Mouse (Mus musculus): Measurements from ENCODE around the gene Iars.
A peak's percentile ranks its signal among the peaks of the same experiment; 100 is the strongest.

Gene Iars

GRCm38 (mm10) chr13:49681351-49682232 is at the start of gene Iars:
Iars (plus strand) TSS chr13:49682100.
- DNase-seq (ENCODE audit: low read depth, low spot score): peak; percentile 98

GRCm38 (mm10) chr13:49639965-49640364 is 41.9 kb upstream of the Iars start:
- no peak for DNase-seq (ENCODE audit: low read depth, low spot score)

GRCm38 (mm10) chr13:49642650-49643049 is 39.2 kb upstream of the Iars start:
- DNase-seq (ENCODE audit: low read depth, low spot score): no peak

DNA sequence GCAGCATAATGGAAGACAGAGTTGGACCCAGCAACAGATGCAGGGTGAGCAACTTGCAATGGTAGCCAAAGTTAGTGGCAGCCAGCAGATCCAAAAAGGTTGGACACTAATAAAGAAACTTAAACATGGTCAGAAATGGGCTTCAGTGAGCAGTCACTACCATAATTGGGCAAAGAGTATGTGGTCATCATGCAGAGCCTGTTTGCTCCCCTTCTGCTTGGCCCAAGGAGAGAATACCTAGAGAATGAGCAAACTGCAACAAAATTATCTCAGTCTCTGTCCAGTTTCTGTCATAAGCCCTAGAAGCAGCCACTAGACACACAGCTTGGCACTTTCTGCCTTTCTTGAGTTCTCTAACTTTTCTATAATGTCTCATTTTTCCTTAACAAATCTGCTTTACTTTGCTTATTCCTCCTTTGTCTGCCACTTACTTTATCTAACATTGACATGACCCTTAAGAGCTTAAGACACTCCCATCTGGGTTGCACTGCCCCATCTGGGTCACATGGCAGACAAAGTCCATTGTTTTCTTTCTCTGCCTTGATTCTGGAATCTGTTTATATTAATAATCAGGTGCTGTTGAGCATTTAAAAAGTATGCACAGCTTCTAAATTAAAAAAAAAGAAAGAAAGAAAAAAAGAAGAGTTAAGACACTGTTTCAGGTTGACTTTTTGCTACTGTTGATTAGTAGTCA is 38.1 kb upstream of the Iars start:
- DNase-seq (ENCODE audit: low read depth, low spot score): no peak

- DNase-seq (ENCODE audit: low read depth, low spot score): peak; percentile 12
Measured at GRCm38 (mm10) chr13:49644731-49645529, 37.0 kb upstream of the Iars start.

GRCm38 (mm10) chr13:49646019-49646418 is 35.9 kb upstream of the Iars start:
- no peak for DNase-seq (ENCODE audit: low read depth, low spot score)

DNA sequence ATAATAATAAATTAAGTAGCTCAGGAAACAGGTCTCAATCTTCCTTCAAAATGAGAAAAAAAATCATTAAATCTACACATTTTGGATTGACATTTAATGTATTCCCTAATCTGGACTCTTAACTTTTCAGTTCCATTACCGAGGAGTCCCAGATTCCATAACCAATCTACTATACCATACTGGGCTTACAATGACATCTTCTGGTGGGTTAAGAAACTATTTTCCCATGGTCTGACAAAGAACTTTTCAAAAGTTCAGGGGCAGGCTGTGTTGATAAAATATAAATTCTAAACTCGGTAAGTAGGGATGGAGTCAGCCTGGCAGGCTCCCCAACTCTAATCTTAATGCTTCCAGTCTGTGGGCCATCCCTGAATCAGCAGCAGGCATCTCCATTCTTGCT is 30.8 kb upstream of the Iars start:
- DNase-seq (ENCODE audit: low read depth, low spot score): no peak

DNA sequence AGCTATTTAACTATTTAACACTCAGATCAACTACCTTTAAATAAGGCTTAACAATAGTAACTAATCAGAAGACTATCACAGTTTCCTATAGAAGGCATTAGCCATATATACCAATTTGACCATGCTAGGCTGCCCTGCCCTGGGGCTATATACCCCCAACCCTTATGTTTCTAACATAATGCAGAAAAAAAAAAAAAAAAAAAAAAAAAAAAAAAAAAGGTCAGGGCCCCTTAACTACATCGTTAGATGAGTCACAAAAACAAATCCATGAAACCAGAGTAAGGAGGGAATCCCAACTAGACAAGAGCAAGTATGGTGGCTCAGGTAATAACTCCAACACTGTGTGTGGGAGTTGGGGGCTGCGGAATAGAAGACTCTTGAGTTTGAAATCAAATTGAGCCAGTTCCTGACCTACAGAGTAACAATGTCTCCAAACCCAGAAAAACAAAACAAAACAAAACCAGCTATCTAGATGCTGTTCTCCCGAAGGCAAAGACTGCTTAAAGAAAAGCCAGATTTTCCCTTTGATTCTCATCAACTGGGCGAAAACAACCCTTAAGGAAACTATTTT is 30.0 kb upstream of the Iars start:
- no peak for DNase-seq (ENCODE audit: low read depth, low spot score)

DNA sequence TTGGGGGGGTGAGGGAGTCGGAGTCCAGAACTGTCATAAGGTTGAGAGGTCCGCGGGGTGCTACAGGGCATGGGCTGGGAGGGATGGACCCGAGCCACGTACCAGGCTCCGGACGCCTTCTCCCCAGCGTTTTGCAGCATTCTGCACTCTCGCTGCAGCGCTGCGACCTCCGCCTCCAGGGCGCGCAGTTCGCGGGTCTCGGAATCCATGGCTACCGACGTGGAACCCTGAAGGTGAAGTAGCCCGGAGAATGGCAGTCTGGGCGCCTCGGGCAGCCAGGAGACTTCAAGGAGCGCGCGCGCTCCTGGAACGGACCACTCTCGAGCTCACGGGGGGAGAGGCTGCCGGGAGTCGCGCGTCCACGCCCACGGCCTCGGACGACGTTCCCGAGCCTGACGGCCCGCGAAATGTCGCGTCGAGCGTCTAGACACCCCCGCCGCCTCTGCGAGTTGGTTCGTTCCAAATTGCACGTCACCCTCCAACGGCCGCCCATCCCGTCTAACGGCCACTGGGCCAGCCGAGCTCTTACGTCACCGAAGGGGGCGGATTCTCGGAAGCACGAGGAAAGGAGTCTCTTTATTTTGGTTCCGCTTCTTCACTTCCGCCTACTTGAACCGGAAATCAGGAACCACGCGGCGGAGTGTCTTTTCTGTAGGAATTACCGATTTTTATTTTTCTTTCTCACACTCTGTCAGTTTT is 29.3 kb upstream of the Iars start, which contains the start of the genes Cenpp and Nol8:
TSS of gene Cenpp (minus strand) at position 305 of the 699 bp plus-strand sequence.
TSS of gene Nol8 (plus strand) at position 598 of the 699 bp plus-strand sequence.
- DNase-seq (ENCODE audit: low read depth, low spot score): peak; percentile 100

DNA sequence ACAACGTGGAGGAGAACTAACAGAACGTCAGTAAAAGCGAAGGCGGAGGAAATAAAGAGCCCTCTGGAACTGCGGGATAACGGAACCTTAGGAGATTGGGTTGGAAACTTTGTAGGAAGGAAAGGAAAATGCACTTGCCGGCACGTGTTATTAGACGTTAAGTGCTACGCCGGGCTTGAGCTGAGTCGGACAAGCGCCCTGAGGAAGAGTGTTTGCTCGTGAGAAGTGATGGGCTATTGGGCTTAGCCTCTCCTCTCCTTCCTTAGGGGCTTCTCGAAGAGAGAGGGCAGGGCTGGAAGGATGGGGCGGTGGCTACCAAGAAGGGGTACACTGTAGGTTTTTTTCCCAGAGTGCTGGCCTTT is 28.7 kb upstream of the Iars start:
- DNase-seq (ENCODE audit: low read depth, low spot score): no peak

- DNase-seq (ENCODE audit: low read depth, low spot score): no peak
Measured at GRCm38 (mm10) chr13:49677793-49678192, 4.1 kb upstream of the Iars start.

GRCm38 (mm10) chr13:49682233-49682846 is 440 bp downstream of the Iars start:
- no peak for DNase-seq (ENCODE audit: low read depth, low spot score)

DNA sequence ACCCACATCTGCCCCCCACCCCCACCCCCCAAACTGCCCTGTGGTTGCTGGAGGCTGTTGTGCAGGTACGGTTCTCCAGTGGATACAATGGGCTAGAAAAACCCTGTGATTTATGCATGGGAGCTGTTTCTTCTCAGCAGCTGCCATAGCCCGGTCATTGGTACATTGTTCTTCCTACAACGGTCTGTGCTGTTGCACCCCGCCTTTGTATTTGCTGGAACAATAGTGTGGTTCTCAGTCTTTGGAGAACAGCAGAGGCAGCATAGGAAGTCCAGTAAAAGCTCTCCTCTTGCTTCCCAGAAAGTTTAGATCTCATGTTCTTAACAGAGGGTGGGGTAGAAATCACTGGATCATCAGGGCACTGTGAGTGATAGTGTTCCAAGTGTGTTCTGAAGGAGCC is 2.4 kb downstream of the Iars start:
- DNase-seq (ENCODE audit: low read depth, low spot score): no peak

DNA sequence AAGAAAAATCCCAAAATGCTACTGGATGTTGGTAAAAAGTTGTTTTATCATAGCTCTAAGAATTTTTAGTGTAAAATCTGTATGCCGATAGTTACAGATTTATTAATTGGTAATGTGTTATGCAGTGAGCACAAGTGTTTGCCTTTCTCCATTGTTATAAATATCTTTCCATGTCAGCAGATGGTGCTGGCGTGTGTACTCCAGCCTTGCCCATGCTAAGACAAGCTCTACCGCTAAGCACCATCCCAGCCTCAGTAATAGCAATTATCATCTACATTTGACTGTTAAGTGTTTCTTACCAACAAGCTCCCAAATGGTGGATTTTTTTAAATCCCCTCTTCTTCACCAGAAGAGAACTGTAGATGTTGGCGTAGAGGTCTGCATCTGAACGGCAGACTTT is 9.2 kb downstream of the Iars start:
- DNase-seq (ENCODE audit: low read depth, low spot score): no peak

DNA sequence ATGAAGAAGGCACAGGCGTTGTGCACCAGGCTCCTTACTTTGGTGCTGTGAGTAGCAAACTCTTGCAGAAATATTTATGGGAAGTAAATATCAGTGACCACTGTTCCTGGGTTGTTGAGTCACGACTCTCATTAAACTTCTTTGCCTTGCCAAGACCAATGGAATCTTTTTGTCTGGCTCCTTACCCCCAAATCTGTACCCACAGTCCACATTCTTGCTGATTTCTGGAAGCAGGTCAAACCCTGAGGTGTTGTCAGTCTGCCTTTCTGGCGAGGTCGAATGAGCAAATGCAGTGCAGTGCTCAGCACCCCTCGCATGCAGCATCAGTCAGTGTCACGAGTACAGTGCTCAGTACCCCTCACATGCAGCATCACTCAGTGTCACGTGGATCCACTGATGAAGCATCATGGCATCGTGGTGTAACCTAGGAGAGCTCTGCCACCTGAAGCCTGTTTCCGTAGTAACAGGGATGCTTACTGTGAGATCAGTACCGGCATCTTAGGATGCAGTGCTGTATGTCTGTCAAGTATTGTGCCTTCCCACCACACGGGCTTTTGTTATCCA is 21.4 kb downstream of the Iars start:
- DNase-seq (ENCODE audit: low read depth, low spot score): no peak

GRCm38 (mm10) chr13:49706032-49706690 is 24.3 kb downstream of the Iars start:
- peak; percentile 47 for DNase-seq (ENCODE audit: low read depth, low spot score)

- no peak for DNase-seq (ENCODE audit: low read depth, low spot score)
Measured at GRCm38 (mm10) chr13:49708311-49708710, 26.4 kb downstream of the Iars start.

GRCm38 (mm10) chr13:49712047-49712721 is 30.3 kb downstream of the Iars start:
- DNase-seq (ENCODE audit: low read depth, low spot score): no peak

DNA sequence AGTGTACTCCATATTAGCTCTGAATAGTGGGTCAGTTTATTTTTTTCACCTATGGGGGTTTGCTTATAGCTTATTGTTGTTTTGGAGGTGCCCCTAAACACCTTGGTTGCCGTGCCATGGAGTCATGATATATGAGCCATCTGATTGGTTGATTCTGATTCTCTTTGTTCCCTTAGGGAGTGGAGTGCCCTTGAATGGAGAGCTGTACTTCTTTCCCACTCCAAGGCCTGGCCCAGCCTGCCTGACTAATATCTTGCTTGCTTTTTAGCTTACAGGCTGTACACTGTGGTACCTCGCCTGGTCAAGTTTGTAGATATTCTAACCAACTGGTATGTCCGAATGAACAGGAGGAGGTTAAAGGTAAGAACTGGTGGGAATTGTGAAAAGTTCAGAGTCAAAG is 37.4 kb downstream of the Iars start:
- no peak for DNase-seq (ENCODE audit: low read depth, low spot score)
